Mouse (Mus musculus) olfactory bulb, adult 2 months (tissue): ENCODE measurements around the gene Lrrc45.

Experiments used
- CTCF ChIP-seq: fragments of 200-500 bp; IDR thresholded peaks from 2 replicates; pipeline ENCODE4 v1.5.1; 2012; ENCODE audit warnings: low read depth, mild to moderate bottlenecking, low read length, moderate library complexity; ENCODE audit not compliant: insufficient read depth
- POLR2A ChIP-seq: fragments of 200-500 bp; IDR thresholded peaks from 2 replicates; pipeline ENCODE4 v1.6.1; 2012; ENCODE audit warnings: mild to moderate bottlenecking, low read depth, low read length, moderate library complexity; ENCODE audit not compliant: insufficient read depth

GRCm38 (mm10) chr11:120711980-120712604, 1.6 kb upstream of the Lrrc45 start:
- TF ChIP-seq POLR2A (no peak), CTCF (no peak)
